Mouse (Mus musculus) liver, embryonic 11.5 days (tissue): ENCODE data around the gene Abi2. TPM values are rescaled to one million over a fixed set of nuclear protein-coding genes. Genes with fewer than 3 reads are reported as not detected.

Source experiments
- ATAC-seq: fragments of 200-750 bp; cut with Nextera tagmentation; replicated peaks from 2 replicates; pipeline ENCODE4 v1.8.0; 2017; ENCODE audit warnings: moderate number of reproducible peaks, mild to moderate bottlenecking, moderate TSS enrichment, moderate library complexity; ENCODE audit not compliant: low FRiP score
- DNase-seq: peaks from one replicate; pipeline ENCODE4 v3.0.0-alpha.2; 2017; ENCODE audit warnings: low spot score
- H3K27ac ChIP-seq: fragments of 300-500 bp; sonication (generic); 2 replicates; pipeline ENCODE4 v1.5.1; 2014; ENCODE audit warnings: mild to moderate bottlenecking, low read depth, low read length, control low read depth
- H3K27me3 ChIP-seq: fragments of 300-500 bp; sonication (generic); replicated peaks from 2 replicates; pipeline ENCODE4 v1.6.1; 2014; ENCODE audit warnings: low read length, mixed read lengths; ENCODE audit not compliant: control insufficient read depth, insufficient read depth
- H3K36me3 ChIP-seq: fragments of 300-500 bp; sonication (generic); 2 replicates; pipeline ENCODE4 v1.6.1; 2014; ENCODE audit warnings: mild to moderate bottlenecking, low read length, moderate library complexity, mixed read lengths; ENCODE audit not compliant: control insufficient read depth, insufficient read depth
- H3K4me1 ChIP-seq: fragments of 300-500 bp; sonication (generic); replicated peaks from 2 replicates; pipeline ENCODE4 v1.6.1; 2014; ENCODE audit warnings: low read length, mixed read lengths; ENCODE audit not compliant: control insufficient read depth, insufficient read depth
- H3K4me2 ChIP-seq: fragments of 300-500 bp; sonication (generic); 2 replicates; pipeline ENCODE4 v1.6.1; 2014; ENCODE audit warnings: mild to moderate bottlenecking, control low read depth, moderate library complexity
- H3K4me3 ChIP-seq: fragments of 300-500 bp; sonication (generic); 2 replicates; pipeline ENCODE4 v1.5.1; 2014; ENCODE audit warnings: low read depth, low read length, control low read depth
- H3K9ac ChIP-seq: fragments of 300-500 bp; sonication (generic); 2 replicates; pipeline ENCODE4 v1.6.1; 2014; ENCODE audit warnings: low read depth, low read length, control low read depth
- H3K9me3 ChIP-seq: fragments of 300-500 bp; sonication (generic); 2 replicates; pipeline ENCODE4 v1.6.1; 2016; ENCODE audit warnings: low read length, inconsistent platforms, mixed read lengths; ENCODE audit not compliant: control insufficient read depth
- WGBS: fragments of 180-500 bp; shearing (Covaris S2); extraction: QIAGEN DNeasy Blood & Tissue Kit; methylation state at CpG from one replicate; pipeline ENCODE4 v1.1.7; 2014; 5-methylcytosine and 5-hydroxymethylcytosine counted together
- polyA plus RNA-seq: library from polyadenylated mRNA; unstranded; fragments of >200 nt; fragmentation: Nextera tagmentation; extraction: Ambion mirVana; gene quantifications from 2 replicates; pipeline ENCODE4 v1.2.1, GENCODE M21; 2014

Gene Abi2
- polyA plus RNA-seq, 1 experiment from 2014 or later = 21.5 TPM

GRCm38 (mm10) chr1:60469491-60469890 is 60.1 kb downstream of the Abi2 start:
- peaks cover 4% of the 10 kb centered on the region for H3K36me3 ChIP-seq
- H3K9ac ChIP-seq = no peak overlapping the region
- no peak overlapping the region for H3K4me2 ChIP-seq
- DNase-seq (no peak), ATAC-seq (no peak)
- no peaks in the 10 kb centered on the region for H3K4me1 ChIP-seq
- 91% methylated on average over 2 of the region's 2 CpGs for WGBS
- H3K27me3 ChIP-seq = no peaks in the 10 kb centered on the region
- H3K4me3 ChIP-seq = no peak overlapping the region
- no peaks in the 10 kb centered on the region for H3K9me3 ChIP-seq
- H3K27ac ChIP-seq = no peak overlapping the region

- Histone ChIP-seq H3K36me3 (peaks cover 4% of the 10 kb centered on the region), H3K4me3 (no peak overlapping the region)
- no peak for DNase-seq
Measured at GRCm38 (mm10) chr1:60470541-60470940, 61.1 kb downstream of the Abi2 start.

GRCm38 (mm10) chr1:60481561-60481960 is 72.1 kb downstream of the Abi2 start:
- DNase-seq (no peak), ATAC-seq (no peak)
- Histone ChIP-seq H3K9me3 (no peaks in the 10 kb centered on the region), H3K4me1 (no peaks in the 10 kb centered on the region), H3K36me3 (peaks cover 6% of the 10 kb centered on the region; the same call in 1 of the 2 replicates), H3K9ac (no peak overlapping the region), H3K4me2 (no peak overlapping the region), H3K4me3 (no peak overlapping the region), H3K27me3 (no peaks in the 10 kb centered on the region), H3K27ac (no peak overlapping the region)
- 74% methylated on average over 1 of the region's 1 CpGs for WGBS

More at GRCm38 (mm10) chr1:60470541-60470940, 61.1 kb downstream of the Abi2 start:
- H3K27ac ChIP-seq = no peak overlapping the region
- no peak for ATAC-seq
- no peaks in the 10 kb centered on the region for H3K27me3 ChIP-seq
- H3K9me3 ChIP-seq = no peaks in the 10 kb centered on the region
- no peak overlapping the region for H3K4me2 ChIP-seq
- H3K9ac ChIP-seq = no peak overlapping the region
- no peaks in the 10 kb centered on the region for H3K4me1 ChIP-seq
- 77% methylated on average over 7 of the region's 7 CpGs for WGBS

- H3K9ac ChIP-seq = no peak overlapping the region
Measured at GRCm38 (mm10) chr1:60482881-60483280, 73.5 kb downstream of the Abi2 start.

GRCm38 (mm10) chr1:60485649-60486048 is 76.2 kb downstream of the Abi2 start:
- no peak overlapping the region for H3K9ac ChIP-seq
- ATAC-seq = no peak
- H3K36me3 ChIP-seq = peaks cover 15% of the 10 kb centered on the region; the same call in 1 of the 2 replicates
- H3K27ac ChIP-seq = no peak overlapping the region
- DNase-seq = no peak
- no peak overlapping the region for H3K4me2 ChIP-seq
- 78% methylated on average over 3 of the region's 3 CpGs for WGBS
- no peaks in the 10 kb centered on the region for H3K4me1 ChIP-seq
- no peaks in the 10 kb centered on the region for H3K27me3 ChIP-seq
- H3K9me3 ChIP-seq = no peaks in the 10 kb centered on the region
- no peak overlapping the region for H3K4me3 ChIP-seq

More at GRCm38 (mm10) chr1:60482881-60483280, 73.5 kb downstream of the Abi2 start:
- Histone ChIP-seq H3K4me1 (no peaks in the 10 kb centered on the region), H3K9me3 (no peaks in the 10 kb centered on the region), H3K4me2 (no peak overlapping the region), H3K27ac (no peak overlapping the region), H3K4me3 (no peak overlapping the region), H3K27me3 (no peaks in the 10 kb centered on the region), H3K36me3 (peaks cover 4% of the 10 kb centered on the region; the same call in 1 of the 2 replicates)
- 89% methylated on average over 1 of the region's 1 CpGs for WGBS
- DNase-seq (no peak), ATAC-seq (no peak)

GRCm38 (mm10) chr1:60488635-60489034 is 79.2 kb downstream of the Abi2 start:
- ATAC-seq = no peak
- no peak overlapping the region for H3K4me3 ChIP-seq
- 87% methylated on average over 8 of the region's 8 CpGs for WGBS
- H3K9me3 ChIP-seq = no peaks in the 10 kb centered on the region
- no peaks in the 10 kb centered on the region for H3K4me1 ChIP-seq
- DNase-seq = no peak
- H3K27me3 ChIP-seq = no peaks in the 10 kb centered on the region
- peaks cover 11% of the 10 kb centered on the region; the same call in 1 of the 2 replicates for H3K36me3 ChIP-seq
- no peak overlapping the region for H3K27ac ChIP-seq
- no peak overlapping the region for H3K4me2 ChIP-seq
- H3K9ac ChIP-seq = no peak overlapping the region

- no peaks in the 10 kb centered on the region for H3K4me1 ChIP-seq
- H3K9me3 ChIP-seq = no peaks in the 10 kb centered on the region
- peaks cover 11% of the 10 kb centered on the region; the same call in 1 of the 2 replicates for H3K36me3 ChIP-seq
- no peaks in the 10 kb centered on the region for H3K27me3 ChIP-seq
- no peak overlapping the region for H3K4me2 ChIP-seq
- WGBS = 81% methylated on average over 2 of the region's 2 CpGs
- DNase-seq (no peak), ATAC-seq (no peak)
- H3K9ac ChIP-seq = no peak overlapping the region
- no peak overlapping the region for H3K27ac ChIP-seq
- H3K4me3 ChIP-seq = no peak overlapping the region
Measured at GRCm38 (mm10) chr1:60489660-60490059, 80.2 kb downstream of the Abi2 start.

- Histone ChIP-seq H3K9me3 (no peaks in the 10 kb centered on the region), H3K9ac (no peak overlapping the region), H3K4me3 (no peak overlapping the region), H3K27me3 (no peaks in the 10 kb centered on the region), H3K4me2 (no peak overlapping the region), H3K27ac (no peak overlapping the region), H3K4me1 (no peaks in the 10 kb centered on the region), H3K36me3 (peaks cover 11% of the 10 kb centered on the region; the same call in 1 of the 2 replicates)
- ATAC-seq = no peak
- no peak for DNase-seq
- WGBS = 86% methylated on average over 4 of the region's 4 CpGs
Measured at GRCm38 (mm10) chr1:60490510-60490909, 81.1 kb downstream of the Abi2 start.

GRCm38 (mm10) chr1:60492404-60492803 is 83.0 kb downstream of the Abi2 start:
- no peaks in the 10 kb centered on the region for H3K27me3 ChIP-seq
- H3K4me3 ChIP-seq = no peak overlapping the region
- H3K36me3 ChIP-seq = peaks cover 15% of the 10 kb centered on the region
- no peaks in the 10 kb centered on the region for H3K9me3 ChIP-seq
- no peak overlapping the region for H3K4me2 ChIP-seq
- no peak for ATAC-seq
- H3K4me1 ChIP-seq = no peaks in the 10 kb centered on the region
- no peak overlapping the region for H3K9ac ChIP-seq
- 76% methylated on average over 5 of the region's 5 CpGs for WGBS
- no peak overlapping the region for H3K27ac ChIP-seq
- no peak for DNase-seq
